Mouse (Mus musculus) lung, postnatal 36 days (tissue): ENCODE results near the gene Chrne.
A peak's percentile ranks its signal among the peaks of the same experiment; 100 is the strongest.
"Not testable (repeated sequence)": the region's sequence is repeated elsewhere in the genome, so short reads cannot be mapped to it uniquely, and the experiment has no call there.

Experiments
- DNase-seq: peaks from one replicate; pipeline ENCODE4 v3.0.0; 2022; ENCODE audit warnings: mixed read lengths

The Chrne gene

GRCm38 (mm10) chr11:70582196-70582595 is 36.8 kb downstream of the Chrne start:
- DNase-seq, result peak; percentile 35

- no peak for DNase-seq
Observed at GRCm38 (mm10) chr11:70580921-70581320, 38.1 kb downstream of the Chrne start.

- DNase-seq, result peak; percentile 32
Observed at GRCm38 (mm10) chr11:70580358-70580720, 38.7 kb downstream of the Chrne start.

- no peak for DNase-seq
Observed at GRCm38 (mm10) chr11:70579710-70580357, 39.2 kb downstream of the Chrne start.

GRCm38 (mm10) chr11:70578962-70579361 is 40.1 kb downstream of the Chrne start:
- no peak for DNase-seq

GRCm38 (mm10) chr11:70577201-70577600 is 41.8 kb downstream of the Chrne start:
- DNase-seq, result peak; percentile 43

- no peak for DNase-seq
Observed at GRCm38 (mm10) chr11:70573872-70574271, 45.1 kb downstream of the Chrne start.

- no peak for DNase-seq
Observed at GRCm38 (mm10) chr11:70572348-70572902, 46.6 kb downstream of the Chrne start.

- no peak for DNase-seq
Observed at GRCm38 (mm10) chr11:70571641-70572040, 47.4 kb downstream of the Chrne start.

- DNase-seq, result not testable (repeated sequence)
Observed at GRCm38 (mm10) chr11:70570614-70571013, 48.4 kb downstream of the Chrne start.

- no peak for DNase-seq
Observed at GRCm38 (mm10) chr11:70566586-70566985, 52.4 kb downstream of the Chrne start.
